Mouse (Mus musculus): ENCODE data around the gene Slc25a43. TPM values are rescaled to one million over a fixed set of nuclear protein-coding genes. Genes with fewer than 3 reads are reported as not detected.
A peak's percentile ranks its signal among the peaks of the same experiment; 100 is the strongest.
"Not testable (repeated sequence)": the region's sequence is repeated elsewhere in the genome, so short reads cannot be mapped to it uniquely, and the experiment has no call there.

Gene Slc25a43
- polyA plus RNA-seq, 1 experiment from 2014 or later, result 1.7 TPM

DNA sequence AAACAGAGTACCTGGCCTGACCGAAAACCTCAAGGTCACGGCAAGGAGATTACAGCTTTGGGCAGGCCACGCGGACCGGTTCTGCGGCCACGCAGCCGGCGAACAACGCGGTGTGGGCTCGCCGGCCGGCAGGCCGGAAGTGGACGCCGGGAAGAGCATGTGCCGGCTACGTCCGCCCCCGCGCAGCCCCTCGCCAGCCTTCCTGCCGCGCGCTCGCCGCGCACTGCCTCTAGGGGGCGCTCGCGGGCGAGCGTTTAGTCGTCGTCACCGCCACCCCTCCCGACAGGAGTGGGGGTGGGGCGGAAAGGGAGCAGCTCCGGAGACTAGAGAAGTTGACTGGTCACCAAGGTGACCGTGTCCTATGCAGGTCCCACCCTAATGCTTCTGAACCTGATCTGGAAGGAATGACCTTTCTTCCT is 52.7 kb downstream of the Slc25a43 start:
- H3K4me2 ChIP-seq, result peak overlapping the region; percentile 69
- peaks cover 6% of the 10 kb centered on the region; the same call in 1 of the 2 replicates for H3K36me3 ChIP-seq (ENCODE audit: control insufficient read depth, insufficient read depth, low read length)
- H3K4me1 ChIP-seq (replicated peaks; ENCODE audit: control insufficient read depth, insufficient read depth, low read length), result no peaks in the 10 kb centered on the region
- no peaks in the 10 kb centered on the region for H3K9me3 ChIP-seq (ENCODE audit: control insufficient read depth, low read length)
- H3K4me3 ChIP-seq (ENCODE audit: low read depth, low read length), result peak overlapping the region; percentile 72
- H3K27ac ChIP-seq (ENCODE audit: low read depth, low read length), result peak overlapping the region; percentile 91
- peak; percentile 72 for DNase-seq (ENCODE audit: low spot score)
- H3K9ac ChIP-seq (ENCODE audit: low read depth, low read length), result peak overlapping the region; percentile 84
- WGBS, result 20% methylated on average over 41 of the region's 41 CpGs
- ATAC-seq (replicated peaks; ENCODE audit: low FRiP score), result peak; percentile 71
- no peaks in the 10 kb centered on the region for H3K27me3 ChIP-seq (replicated peaks; ENCODE audit: control insufficient read depth, insufficient read depth, low read length)

- not testable (repeated sequence) for H3K4me1 ChIP-seq (replicated peaks; ENCODE audit: control insufficient read depth, insufficient read depth, low read length); H3K9me3 ChIP-seq (ENCODE audit: control insufficient read depth, low read length); H3K36me3 ChIP-seq (ENCODE audit: control insufficient read depth, insufficient read depth, low read length); ATAC-seq (replicated peaks; ENCODE audit: low FRiP score); H3K27me3 ChIP-seq (replicated peaks; ENCODE audit: control insufficient read depth, insufficient read depth, low read length); DNase-seq (ENCODE audit: low spot score)
- 60% methylated on average over 8 of the region's 8 CpGs for WGBS
- Histone ChIP-seq H3K9ac (ENCODE audit: low read depth, low read length) (peak overlapping the region; percentile 84; the same call in 1 of the 2 replicates), H3K27ac (ENCODE audit: low read depth, low read length) (0 out of 2 replicates have a peak overlapping the region, but pooled peaks have one; percentile 38), H3K4me2 (peak overlapping the region; percentile 69), H3K4me3 (ENCODE audit: low read depth, low read length) (peak overlapping the region; percentile 72)
These were observed 53.3 kb downstream of the Slc25a43 start for GRCm38 (mm10) chrX:36796734-36797133.

GRCm38 (mm10) chrX:36799131-36799879 is 55.8 kb downstream of the Slc25a43 start:
- H3K4me3 ChIP-seq (ENCODE audit: low read depth, low read length), result no peak overlapping the region
- DNase-seq (ENCODE audit: low spot score) (no peak), ATAC-seq (replicated peaks; ENCODE audit: low FRiP score) (no peak)
- 47% methylated on average over 6 of the region's 6 CpGs for WGBS
- no peaks in the 10 kb centered on the region for H3K27me3 ChIP-seq (replicated peaks; ENCODE audit: control insufficient read depth, insufficient read depth, low read length)
- no peak overlapping the region for H3K9ac ChIP-seq (ENCODE audit: low read depth, low read length)
- no peak overlapping the region for H3K27ac ChIP-seq (ENCODE audit: low read depth, low read length)
- H3K36me3 ChIP-seq (ENCODE audit: control insufficient read depth, insufficient read depth, low read length), result peaks cover 6% of the 10 kb centered on the region; the same call in 1 of the 2 replicates
- no peak overlapping the region for H3K4me2 ChIP-seq
- no peaks in the 10 kb centered on the region for H3K4me1 ChIP-seq (replicated peaks; ENCODE audit: control insufficient read depth, insufficient read depth, low read length)
- H3K9me3 ChIP-seq (ENCODE audit: control insufficient read depth, low read length), result no peaks in the 10 kb centered on the region

- DNase-seq (ENCODE audit: low spot score) (no peak), ATAC-seq (replicated peaks; ENCODE audit: low FRiP score) (no peak)
- Histone ChIP-seq H3K9me3 (ENCODE audit: control insufficient read depth, low read length) (no peaks in the 10 kb centered on the region), H3K4me3 (ENCODE audit: low read depth, low read length) (no peak overlapping the region), H3K36me3 (ENCODE audit: control insufficient read depth, insufficient read depth, low read length) (peaks cover 1% of the 10 kb centered on the region; the same call in 1 of the 2 replicates), H3K4me1 (replicated peaks; ENCODE audit: control insufficient read depth, insufficient read depth, low read length) (peaks cover under 1% of the 10 kb centered on the region; the same call in 1 of the 2 replicates), H3K27me3 (replicated peaks; ENCODE audit: control insufficient read depth, insufficient read depth, low read length) (no peaks in the 10 kb centered on the region), H3K4me2 (no peak overlapping the region), H3K27ac (ENCODE audit: low read depth, low read length) (no peak overlapping the region), H3K9ac (ENCODE audit: low read depth, low read length) (no peak overlapping the region)
- WGBS, result 44% methylated on average over 5 of the region's 5 CpGs
These were observed 59.7 kb downstream of the Slc25a43 start for GRCm38 (mm10) chrX:36803189-36803588.

DNA sequence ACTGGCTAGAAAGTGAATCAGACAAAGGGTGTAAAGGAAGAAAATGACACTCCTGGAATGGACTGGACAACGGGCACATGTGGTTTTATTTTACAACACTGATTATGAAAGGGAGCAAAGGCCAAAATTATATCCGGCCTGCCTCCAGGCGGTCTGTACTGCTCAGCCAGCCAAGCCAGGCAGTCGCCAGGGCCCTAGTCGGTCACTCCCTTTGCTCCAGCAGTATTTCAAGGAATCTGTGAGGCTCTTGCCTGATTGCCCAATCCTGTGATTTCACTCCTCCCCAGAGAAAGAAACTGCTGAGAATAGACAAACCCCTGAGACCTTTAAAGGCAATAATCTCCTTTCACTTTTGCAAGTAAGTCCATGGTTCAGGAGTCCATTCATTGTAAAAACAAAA is 60.7 kb downstream of the Slc25a43 start:
- Histone ChIP-seq H3K36me3 (ENCODE audit: control insufficient read depth, insufficient read depth, low read length) (no peaks in the 10 kb centered on the region), H3K4me2 (no peak overlapping the region), H3K4me1 (replicated peaks; ENCODE audit: control insufficient read depth, insufficient read depth, low read length) (peaks cover 2% of the 10 kb centered on the region; the same call in 1 of the 2 replicates), H3K9ac (ENCODE audit: low read depth, low read length) (no peak overlapping the region), H3K27me3 (replicated peaks; ENCODE audit: control insufficient read depth, insufficient read depth, low read length) (no peaks in the 10 kb centered on the region), H3K27ac (ENCODE audit: low read depth, low read length) (no peak overlapping the region), H3K9me3 (ENCODE audit: control insufficient read depth, low read length) (no peaks in the 10 kb centered on the region), H3K4me3 (ENCODE audit: low read depth, low read length) (no peak overlapping the region)
- WGBS, result 72% methylated on average over 5 of the region's 5 CpGs
- no peak for DNase-seq (ENCODE audit: low spot score)
- ATAC-seq (replicated peaks; ENCODE audit: low FRiP score), result no peak

- H3K27ac ChIP-seq (ENCODE audit: low read depth, low read length), result no peak overlapping the region
- no peak overlapping the region for H3K4me3 ChIP-seq (ENCODE audit: low read depth, low read length)
- ATAC-seq (replicated peaks; ENCODE audit: low FRiP score), result no peak
- WGBS, result 63% methylated on average over 5 of the region's 5 CpGs
- peaks cover 2% of the 10 kb centered on the region; the same call in 1 of the 2 replicates for H3K4me1 ChIP-seq (replicated peaks; ENCODE audit: control insufficient read depth, insufficient read depth, low read length)
- no peaks in the 10 kb centered on the region for H3K27me3 ChIP-seq (replicated peaks; ENCODE audit: control insufficient read depth, insufficient read depth, low read length)
- H3K36me3 ChIP-seq (ENCODE audit: control insufficient read depth, insufficient read depth, low read length), result no peaks in the 10 kb centered on the region
- H3K9me3 ChIP-seq (ENCODE audit: control insufficient read depth, low read length), result no peaks in the 10 kb centered on the region
- no peak for DNase-seq (ENCODE audit: low spot score)
- H3K9ac ChIP-seq (ENCODE audit: low read depth, low read length), result no peak overlapping the region
- no peak overlapping the region for H3K4me2 ChIP-seq
These were observed 62.2 kb downstream of the Slc25a43 start for GRCm38 (mm10) chrX:36805466-36806235.

DNA sequence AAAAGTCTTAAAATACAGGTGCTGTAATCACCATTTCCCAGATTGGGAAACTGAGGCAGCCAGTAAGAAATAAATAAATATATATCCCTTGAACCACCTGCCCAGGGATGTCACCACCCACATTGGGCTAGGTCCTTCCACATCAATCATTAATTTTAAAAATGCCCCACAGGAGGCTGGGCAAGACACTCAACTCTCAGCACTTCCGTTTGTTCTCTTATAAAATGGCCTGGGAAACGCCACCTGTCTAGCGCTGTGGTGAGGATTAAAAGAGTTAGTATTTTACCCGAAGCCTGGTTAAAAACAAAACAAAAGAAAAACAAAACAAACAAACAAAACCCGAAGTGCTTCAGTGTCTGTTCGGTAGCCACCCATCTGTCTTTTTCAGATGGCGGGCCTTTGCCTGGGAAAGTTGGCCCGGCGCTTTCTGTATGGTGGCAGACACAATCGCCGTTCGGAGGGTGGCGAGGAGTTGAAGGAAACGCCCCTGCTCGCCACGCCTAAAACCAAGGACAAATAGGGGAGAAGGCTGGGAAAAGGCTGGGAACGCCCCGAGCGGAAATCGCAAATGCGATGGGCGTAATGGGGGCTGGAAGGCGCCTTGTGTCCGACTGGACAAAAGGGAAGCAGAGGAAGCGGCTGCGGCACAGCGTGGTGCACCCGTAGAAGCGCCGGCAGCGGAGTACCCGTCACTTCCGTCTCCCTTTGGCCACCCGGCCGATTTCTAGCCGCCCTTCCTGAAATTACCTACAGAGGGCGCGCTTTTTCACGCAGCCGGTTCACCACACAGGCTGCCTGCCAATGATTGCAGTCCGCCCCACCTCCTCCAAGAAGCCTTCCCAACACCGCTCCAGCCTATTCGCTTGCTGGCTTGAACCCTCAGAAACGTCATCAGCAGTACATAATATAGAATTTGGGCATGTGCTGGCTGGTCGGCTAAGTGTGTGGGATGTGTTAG is 64.2 kb downstream of the Slc25a43 start:
- Histone ChIP-seq H3K9me3 (ENCODE audit: control insufficient read depth, low read length) (no peaks in the 10 kb centered on the region), H3K9ac (ENCODE audit: low read depth, low read length) (peak overlapping the region; percentile 34), H3K4me1 (replicated peaks; ENCODE audit: control insufficient read depth, insufficient read depth, low read length) (peaks cover 2% of the 10 kb centered on the region; the same call in 1 of the 2 replicates), H3K4me2 (peak overlapping the region; percentile 66), H3K36me3 (ENCODE audit: control insufficient read depth, insufficient read depth, low read length) (no peaks in the 10 kb centered on the region), H3K27ac (ENCODE audit: low read depth, low read length) (peak overlapping the region; percentile 79), H3K4me3 (ENCODE audit: low read depth, low read length) (peak overlapping the region; percentile 41), H3K27me3 (replicated peaks; ENCODE audit: control insufficient read depth, insufficient read depth, low read length) (no peaks in the 10 kb centered on the region)
- 10% methylated on average over 45 of the region's 45 CpGs for WGBS
- ATAC-seq (replicated peaks; ENCODE audit: low FRiP score) (peak; percentile 93), DNase-seq (ENCODE audit: low spot score) (peak; percentile 84)

DNA sequence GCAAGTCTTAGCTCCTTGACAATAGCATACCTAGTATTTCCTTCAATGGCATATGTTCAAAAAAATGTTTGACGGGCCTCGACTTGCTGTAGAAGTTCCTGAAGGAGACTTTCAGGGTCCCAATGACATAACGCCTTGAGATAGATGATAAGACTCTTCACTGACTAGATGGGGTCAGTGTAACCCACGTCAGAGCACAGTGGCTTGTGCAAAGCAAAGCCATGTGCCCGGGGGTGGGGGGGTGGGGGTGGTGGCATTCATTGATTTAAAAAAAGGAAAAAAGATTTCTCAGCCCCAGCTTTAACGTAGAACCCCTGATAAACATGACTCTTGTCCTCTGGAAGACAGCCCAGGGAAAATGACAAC is 64.8 kb downstream of the Slc25a43 start:
- Histone ChIP-seq H3K9me3 (ENCODE audit: control insufficient read depth, low read length) (no peaks in the 10 kb centered on the region), H3K9ac (ENCODE audit: low read depth, low read length) (no peak overlapping the region), H3K4me2 (peak overlapping the region; percentile 66), H3K4me1 (replicated peaks; ENCODE audit: control insufficient read depth, insufficient read depth, low read length) (peaks cover 2% of the 10 kb centered on the region; the same call in 1 of the 2 replicates), H3K27ac (ENCODE audit: low read depth, low read length) (peak overlapping the region; percentile 79), H3K27me3 (replicated peaks; ENCODE audit: control insufficient read depth, insufficient read depth, low read length) (no peaks in the 10 kb centered on the region), H3K4me3 (ENCODE audit: low read depth, low read length) (peak overlapping the region; percentile 41), H3K36me3 (ENCODE audit: control insufficient read depth, insufficient read depth, low read length) (no peaks in the 10 kb centered on the region)
- DNase-seq (ENCODE audit: low spot score) (no peak), ATAC-seq (replicated peaks; ENCODE audit: low FRiP score) (peak; percentile 16; the same call in 1 of the 2 replicates)
- WGBS, result 57% methylated on average over 6 of the region's 6 CpGs

Data from liver, embryonic 11.5 days (tissue).